Mouse (Mus musculus): ENCODE results near the gene Ncapd2.
A peak's percentile ranks its signal among the peaks of the same experiment; 100 is the strongest.

Ncapd2 gene

DNA sequence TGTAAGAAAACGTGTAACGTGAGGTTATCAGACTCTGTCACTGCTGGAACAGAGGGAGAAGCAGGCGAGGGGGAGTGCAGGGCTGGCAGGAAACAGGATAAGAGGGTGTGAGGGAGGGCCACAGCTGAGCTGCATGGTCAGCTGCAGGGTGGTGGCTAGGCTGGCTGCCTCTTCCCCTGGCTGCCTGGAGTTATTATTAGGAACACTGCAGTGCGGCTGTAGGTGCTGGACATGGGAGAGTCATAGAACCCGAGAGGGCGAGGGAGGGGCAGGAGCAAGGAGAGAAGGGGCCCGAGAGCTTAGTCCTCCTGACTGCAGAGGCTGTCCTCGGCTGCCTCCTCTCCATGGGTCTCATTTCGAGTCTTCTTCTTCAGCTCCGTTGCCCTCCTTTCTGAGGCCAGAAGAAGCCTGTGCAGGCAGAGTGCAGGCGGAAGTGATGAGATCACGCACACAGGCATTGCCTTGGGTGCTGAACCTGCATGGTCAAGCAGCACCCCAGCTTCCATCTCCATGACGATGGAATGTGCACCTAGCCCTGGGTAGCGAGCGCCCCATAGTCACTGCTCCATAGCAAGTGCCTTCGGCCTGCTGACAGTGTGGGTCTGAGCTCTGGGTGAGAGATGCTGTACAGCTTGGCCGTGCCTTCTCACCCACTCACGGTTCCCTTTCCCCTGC is 43.1 kb downstream of the Ncapd2 start:
- no peak for DNase-seq (ENCODE audit: low read depth)

DNA sequence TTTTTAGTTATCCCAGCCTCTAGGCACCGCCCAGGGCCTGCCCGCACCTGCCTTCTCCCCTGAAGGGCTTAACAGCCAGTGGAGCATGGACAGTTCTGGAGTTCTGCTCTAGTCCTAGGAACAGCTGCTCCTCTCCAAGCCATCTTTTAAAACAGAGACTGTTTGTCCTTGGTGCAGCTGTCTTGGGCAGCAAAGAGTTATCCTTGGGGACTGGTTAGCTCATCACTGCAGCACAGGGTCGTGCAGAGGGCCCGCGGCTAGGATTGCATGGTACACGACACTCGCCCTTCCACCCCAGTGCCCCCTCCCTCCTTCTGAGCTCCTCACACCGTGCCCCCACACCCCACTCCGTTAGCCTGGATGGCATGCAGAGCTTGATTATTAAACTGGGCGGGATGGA is 44.2 kb downstream of the Ncapd2 start:
- no peak for DNase-seq (ENCODE audit: low read depth)

DNA sequence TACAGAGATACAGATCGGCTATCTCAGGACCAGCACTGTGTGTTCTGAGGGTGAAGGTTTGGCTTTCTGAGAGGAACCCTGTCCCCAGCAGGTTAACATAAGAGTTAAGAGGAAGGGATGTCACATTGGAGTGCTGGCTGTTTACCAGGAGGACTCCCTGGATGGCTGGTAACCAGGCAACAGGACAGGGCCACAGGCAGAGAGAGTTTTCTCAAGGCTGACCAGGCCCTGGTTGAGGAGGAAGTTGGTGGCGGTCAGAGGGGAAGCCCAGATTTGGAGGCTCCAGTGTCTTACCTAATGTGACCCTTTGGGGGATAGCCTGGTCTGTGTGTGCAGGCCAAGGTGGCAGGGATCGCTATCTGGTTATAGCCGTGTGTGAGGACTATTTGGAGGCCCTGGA is 44.7 kb downstream of the Ncapd2 start:
- DNase-seq (ENCODE audit: low read depth): no peak

DNA sequence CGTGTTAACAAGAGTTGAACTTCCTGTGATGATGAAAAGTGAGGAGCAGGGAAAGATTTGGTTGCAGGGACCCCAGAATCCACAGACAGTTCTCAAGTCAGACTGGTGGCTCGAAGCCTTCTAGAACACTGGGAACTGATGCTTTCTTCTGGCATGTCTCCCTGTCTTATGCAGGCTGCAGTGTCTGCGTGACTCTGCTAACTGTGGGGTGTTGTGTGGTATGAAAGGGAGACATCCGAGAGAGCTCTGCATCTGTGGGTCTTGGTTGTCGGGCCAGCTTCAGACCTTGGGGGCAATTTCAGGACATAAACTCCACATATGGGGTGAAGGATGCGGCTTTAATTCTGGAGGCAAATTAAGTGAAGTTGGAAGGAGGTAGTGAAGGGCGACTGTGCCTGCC is 45.4 kb downstream of the Ncapd2 start:
- peak; percentile 48 for DNase-seq (ENCODE audit: low read depth)

DNA sequence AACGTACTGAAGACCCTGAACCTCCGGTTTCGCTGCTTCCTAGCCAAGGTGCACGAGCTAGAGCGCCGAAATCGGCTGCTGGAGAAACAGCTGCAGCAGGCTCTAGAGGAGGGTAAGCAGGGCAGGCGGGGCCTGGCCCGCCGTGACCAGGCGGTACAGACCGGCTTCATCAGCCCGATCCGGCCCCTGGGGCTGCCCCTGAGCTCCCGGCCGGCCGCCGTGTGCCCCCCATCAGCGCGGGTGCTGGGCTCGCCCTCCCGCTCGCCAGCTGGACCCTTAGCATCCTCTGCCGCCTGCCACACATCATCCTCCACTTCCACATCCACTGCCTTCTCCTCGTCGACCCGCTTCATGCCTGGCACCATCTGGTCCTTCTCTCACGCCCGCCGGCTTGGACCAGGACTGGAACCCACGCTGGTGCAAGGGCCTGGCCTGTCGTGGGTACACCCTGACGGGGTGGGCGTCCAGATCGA is 46.0 kb downstream of the Ncapd2 start:
- peak; percentile 67 for DNase-seq (ENCODE audit: low read depth)

DNA sequence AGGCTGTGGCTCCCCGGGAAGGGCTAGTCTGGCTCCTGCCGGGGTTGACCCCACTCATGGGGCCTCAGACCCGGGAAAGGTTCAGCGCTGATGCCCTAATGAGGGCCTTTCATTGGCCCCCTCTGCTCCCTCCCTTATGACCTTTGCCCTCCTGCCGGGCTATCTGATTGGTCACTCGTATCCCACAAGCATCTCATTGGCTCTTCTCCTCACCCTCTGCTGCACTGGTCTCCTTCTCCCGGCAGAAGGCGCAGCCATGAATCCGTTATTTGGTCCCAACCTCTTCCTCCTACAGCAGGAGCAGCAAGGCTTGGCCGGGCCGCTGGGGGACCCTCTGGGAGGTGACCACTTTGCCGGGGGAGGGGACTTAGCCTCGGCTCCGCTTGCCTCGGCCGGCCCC is 46.5 kb downstream of the Ncapd2 start, which contains the start of gene Iffo1:
Gene Iffo1 (plus strand): TSS at position 241 of the 400 bp plus-strand sequence.
- DNase-seq (ENCODE audit: low read depth): peak; percentile 93

DNA sequence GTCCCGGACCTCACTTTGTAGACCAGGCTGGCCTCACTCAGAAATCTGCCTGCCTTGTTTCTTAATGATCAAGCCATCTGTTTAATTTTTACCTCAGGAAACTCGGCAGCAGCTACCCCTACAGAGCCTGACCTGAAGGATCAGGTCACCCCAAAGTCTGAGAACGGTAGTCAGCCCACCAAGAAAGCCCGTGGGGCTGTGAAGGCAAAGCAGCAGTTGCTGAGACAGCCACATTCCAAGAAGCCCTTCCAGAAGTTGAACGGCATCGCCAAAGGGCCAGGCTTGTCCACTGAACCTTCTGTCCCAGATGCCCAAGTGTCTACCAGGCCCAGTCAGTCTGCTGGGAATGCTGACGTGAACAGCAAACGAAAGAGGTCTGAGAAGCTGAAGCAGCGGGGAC is 47.6 kb downstream of the Ncapd2 start:
- no peak for DNase-seq (ENCODE audit: low read depth)

DNA sequence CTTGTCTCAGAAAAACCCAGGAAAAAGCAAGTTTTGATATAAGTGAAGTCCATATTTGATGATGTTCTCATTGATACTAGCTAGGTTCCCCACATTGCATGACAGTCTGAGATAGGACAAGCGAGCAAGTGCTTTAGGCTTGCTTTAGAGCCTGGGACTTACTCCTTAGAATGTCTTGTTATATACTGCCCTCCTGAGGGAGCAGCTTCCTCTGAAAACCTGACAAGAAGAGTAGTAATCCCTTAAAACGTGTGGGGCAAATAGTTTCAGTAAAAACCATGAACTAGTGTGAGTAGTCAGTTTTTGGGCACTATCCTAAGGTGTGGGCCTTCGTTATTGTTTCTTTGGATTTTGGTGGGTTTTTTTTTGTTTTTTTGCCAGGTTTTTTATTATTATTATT is 48.4 kb downstream of the Ncapd2 start:
- peak; percentile 73 for DNase-seq (ENCODE audit: low read depth)

DNA sequence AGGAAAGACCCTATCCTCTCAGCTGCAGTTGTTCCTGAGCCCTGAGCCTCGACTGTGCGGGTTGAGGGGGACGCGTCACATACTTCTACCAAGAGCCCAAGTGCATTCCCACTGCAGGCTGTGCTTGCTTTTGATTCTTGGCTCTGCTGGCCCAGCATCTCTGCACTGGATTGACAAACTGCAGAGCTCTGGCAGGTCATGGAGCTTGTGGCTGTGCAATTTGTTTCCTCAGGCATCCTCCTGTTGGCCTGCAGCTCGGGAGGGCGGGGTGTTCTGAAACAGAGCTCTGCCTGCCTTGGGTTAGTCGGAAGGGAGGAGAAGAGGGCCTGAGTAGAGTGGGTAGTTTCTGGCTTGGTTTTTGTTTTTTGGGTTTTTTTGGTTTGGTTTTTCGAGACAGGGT is 49.1 kb downstream of the Ncapd2 start:
- DNase-seq (ENCODE audit: low read depth): peak; percentile 47

DNA sequence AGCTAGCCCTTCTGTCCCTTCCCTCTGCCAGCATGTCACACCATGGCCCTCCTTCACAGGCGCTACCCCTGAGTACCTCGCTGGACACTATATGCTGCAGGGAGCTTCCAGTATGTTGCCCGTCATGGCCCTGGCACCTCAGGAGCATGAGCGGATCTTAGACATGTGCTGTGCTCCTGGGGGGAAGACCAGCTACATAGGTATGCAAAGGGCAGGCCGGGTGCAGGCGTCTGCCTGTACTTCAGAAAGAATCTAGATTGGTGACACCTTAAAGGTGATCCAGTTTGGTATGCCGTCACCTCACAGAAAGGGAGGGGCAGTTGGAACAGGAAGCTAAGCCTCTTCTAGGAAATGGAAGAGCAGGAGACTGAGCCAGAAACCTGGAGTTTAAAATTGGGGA is 51.8 kb downstream of the Ncapd2 start:
- no peak for DNase-seq (ENCODE audit: low read depth)

DNA sequence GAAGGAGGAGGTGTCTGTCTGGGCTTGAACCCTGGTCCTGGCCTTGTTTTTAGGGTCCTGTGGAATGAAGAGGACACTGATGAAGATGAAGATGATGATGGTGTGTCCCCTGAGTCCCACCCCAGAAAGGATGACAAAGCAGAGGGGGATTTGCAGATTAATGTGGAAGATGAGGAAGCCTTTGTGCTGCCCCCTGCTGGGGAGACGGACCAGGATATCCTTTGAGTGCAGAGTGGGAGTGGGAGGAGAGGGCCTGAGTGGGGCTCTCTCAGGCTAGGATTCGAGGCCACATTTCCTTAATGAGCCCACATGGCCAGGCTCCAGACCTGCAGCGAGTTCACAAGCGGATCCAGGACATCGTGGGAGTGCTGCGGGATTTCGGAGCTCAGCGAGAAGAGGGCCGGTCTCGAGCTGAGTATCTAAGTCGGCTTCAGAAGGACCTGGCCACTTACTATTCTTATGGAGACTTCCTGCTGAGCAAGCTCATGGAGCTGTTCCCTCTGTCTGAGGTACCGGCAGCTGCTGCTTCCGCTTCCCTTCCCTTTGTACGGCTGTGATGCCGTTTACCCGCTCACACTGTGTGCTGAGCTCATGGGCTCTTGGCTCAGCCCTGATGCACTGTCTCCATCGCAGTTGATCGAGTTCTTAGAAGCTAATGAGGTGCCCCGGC is 54.4 kb downstream of the Ncapd2 start:
- peak; percentile 72 for DNase-seq (ENCODE audit: low read depth)

DNA sequence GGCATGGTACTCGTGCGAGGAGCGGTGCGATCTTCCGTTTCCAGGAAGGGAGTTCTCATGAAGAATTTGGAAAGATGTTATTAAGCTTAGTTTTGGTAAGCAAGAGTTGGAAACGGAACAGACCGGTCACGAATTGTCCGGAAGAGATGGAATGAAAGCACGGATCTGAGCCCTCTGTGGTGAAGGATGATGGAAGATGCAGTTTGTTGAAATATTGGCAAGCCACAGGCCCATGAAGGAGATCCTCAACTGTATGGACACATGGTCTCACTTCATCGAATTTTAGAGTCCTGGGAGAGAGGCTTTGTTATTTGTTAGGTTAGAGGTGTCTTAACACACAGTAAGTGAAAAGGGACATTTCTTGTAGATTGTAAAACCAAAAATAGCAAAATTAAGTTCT is 59.0 kb downstream of the Ncapd2 start:
- no peak for DNase-seq (ENCODE audit: low read depth)

DNA sequence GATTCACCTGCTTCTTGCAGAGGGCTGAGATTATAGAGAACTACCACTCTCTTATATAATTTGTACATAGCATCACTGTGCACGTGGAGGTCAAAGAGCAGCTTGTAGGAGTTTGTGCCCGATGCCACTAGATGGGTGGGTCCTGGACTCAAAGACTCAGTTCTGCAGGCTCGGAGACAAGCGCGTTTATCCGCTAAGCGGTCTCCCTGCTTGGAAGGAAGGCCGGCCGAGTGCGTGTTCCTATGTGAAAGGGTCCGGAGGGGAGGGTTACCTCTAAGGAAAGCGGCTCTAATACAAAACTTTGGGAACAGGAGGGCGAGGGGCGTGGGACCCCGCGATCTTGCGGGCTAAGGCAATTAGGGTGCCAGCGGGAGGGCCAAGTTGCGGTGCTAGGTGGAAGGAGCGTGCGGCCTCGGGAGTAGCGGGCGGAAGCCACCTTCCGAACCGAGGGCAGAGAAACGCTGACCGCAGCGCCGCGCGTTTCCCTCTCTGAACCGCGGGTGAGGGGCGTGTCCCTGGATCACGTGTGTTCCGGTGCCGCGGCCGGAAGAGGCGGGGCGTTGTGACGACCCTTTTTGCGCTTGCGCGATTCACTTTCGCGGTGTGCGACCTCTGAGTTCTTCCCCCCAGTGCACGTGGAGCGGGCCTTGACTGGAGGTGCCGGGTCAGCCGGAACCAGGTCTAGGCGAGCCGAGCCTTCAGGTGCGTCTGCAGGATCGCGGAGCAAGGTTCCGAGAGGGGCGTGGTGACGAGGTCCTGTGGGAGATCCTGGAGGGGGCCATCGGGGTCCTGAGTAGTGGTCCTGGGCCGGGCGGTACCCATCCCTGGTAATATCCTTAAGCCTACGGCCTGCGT is 60.0 kb downstream of the Ncapd2 start, which contains the start of gene Nop2:
Gene Nop2 (plus strand): TSS at position 608 of the 855 bp plus-strand sequence.
- peak; percentile 98 for DNase-seq (ENCODE audit: low read depth)

DNA sequence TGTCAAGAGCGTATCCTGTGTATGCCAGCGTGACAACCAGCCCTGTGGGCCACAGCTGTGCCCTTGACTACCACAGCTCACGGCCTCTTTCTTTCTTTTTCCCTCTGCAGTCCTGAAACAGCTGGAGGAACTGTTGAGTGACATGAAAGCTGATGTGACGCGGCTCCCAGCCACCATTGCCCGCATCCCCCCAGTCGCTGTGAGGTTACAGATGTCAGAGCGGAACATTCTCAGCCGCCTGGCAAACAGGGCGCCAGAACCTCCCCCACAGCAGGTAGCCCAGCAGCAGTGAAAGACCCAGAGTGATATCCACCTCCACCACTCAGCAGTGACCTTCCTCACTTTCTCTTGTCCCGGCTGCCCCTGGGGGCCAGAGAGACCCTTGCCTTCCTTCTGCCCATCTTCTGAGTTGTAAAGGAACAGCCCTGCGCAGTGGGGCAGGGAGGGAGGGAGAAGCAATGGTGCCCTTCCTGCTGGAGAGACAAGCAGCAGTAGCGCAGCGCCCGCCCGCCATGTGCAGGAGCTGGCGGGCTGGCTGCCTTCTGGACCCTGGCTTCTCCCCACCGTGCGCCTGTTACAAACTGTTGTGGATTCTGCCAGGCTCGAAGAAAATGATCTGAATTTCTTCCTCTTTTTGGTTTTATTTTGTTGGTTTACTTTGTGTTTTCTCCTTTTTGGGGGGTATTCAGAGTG is 61.6 kb downstream of the Ncapd2 start:
- no peak for DNase-seq (ENCODE audit: low read depth)

DNA sequence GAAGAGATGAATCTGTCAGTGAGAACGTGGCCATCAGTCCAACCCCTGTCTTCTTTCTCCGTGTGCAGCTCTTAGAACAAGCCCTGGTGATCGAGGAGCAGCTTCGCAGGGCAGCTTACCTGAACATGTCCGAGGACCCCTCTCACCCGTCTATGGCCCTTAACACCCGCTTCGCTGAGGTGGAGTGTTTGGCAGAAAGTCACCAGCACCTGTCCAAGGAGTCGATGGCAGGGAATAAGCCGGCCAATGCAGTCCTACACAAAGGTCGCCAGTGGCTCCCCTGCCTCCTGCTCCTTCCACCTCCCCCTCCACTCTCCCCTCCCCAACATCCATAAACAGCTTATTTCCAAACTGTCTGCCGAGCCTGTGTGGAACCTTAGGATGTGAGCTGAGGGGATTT is 62.8 kb downstream of the Ncapd2 start:
- no peak for DNase-seq (ENCODE audit: low read depth)

DNA sequence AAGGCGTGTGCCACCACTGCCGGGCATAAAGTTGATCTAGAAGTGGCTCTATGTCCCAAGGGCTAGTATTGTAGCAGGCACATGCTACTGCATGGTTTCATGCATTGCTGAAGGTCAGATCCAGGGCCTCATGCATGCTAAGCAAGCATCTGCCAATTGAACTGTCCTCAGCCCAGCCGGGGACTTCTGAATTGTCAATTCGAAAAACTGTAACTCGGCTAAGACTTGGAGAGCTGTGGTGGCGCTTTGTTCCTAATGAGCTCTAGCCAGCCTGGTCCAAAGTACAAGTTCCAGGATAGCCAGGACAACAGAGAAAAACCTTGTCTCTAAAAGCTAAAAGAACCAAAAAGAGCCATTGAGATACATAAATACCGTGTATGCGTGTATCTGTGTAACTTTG is 72.1 kb downstream of the Ncapd2 start:
- no peak for DNase-seq (ENCODE audit: low read depth)
